Mouse (Mus musculus) thymus, adult 2 months (tissue): Measurements from ENCODE around the gene Gm49387.

Experiments used
- CTCF ChIP-seq: fragments of 200-500 bp; IDR thresholded peaks from 2 replicates; pipeline ENCODE4 v1.5.1; 2012; ENCODE audit warnings: mild to moderate bottlenecking, control low read depth, low read length, moderate library complexity, borderline replicate concordance; ENCODE audit not compliant: control insufficient read depth, poor library complexity, insufficient read depth; ENCODE audit errors: extremely low read depth
- POLR2A ChIP-seq: fragments of 200-500 bp; IDR thresholded peaks from 2 replicates; pipeline ENCODE4 v1.6.1; 2012; ENCODE audit warnings: mild to moderate bottlenecking, low read length, control low read depth, moderate library complexity; ENCODE audit not compliant: control insufficient read depth, poor library complexity, insufficient read depth; ENCODE audit errors: extremely low read depth

- TF ChIP-seq CTCF (no peak), POLR2A (no peak)
Measured at GRCm38 (mm10) chr14:31641506-31642155, 953 bp upstream of the Gm49387 start.
